Mouse (Mus musculus) MEL-GATA-1-ER (cell line): ENCODE measurements around the gene Pla2g3.

ENCODE experiments used
- DNase-seq: peaks from one replicate; pipeline ENCODE4 v3.0.0-alpha.2; 2012; ENCODE audit warnings: low read depth; ENCODE audit errors: extremely low read depth

The Pla2g3 gene

DNA sequence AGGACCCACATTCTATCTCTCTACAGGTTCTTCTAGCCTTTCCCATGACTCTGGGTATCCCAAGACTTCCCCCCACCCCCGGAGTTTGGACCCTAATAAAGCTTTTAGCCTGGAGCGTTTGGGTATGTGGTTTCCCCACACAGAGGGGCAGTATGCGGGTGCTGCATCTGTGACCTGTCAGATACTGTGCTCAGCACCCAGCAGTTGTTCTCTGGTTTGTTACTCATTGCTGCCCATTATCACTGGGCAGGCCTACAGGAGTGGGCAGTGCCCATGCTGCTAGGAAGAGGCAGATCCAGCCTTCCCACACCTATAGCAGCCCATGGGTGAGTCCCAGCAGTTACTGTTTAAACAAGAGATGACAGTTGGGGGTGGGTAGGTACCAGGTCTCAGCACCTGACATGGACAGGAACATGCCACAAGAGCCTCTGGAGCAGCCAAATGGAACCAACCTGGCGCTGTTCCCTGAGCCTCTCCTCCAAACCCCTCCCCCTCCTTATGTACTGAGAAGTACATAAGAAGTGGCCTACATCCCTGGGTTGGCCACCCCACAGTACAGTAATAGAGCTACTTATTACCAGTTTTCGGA is 48.8 kb downstream of the Pla2g3 start:
- no peak for DNase-seq

DNA sequence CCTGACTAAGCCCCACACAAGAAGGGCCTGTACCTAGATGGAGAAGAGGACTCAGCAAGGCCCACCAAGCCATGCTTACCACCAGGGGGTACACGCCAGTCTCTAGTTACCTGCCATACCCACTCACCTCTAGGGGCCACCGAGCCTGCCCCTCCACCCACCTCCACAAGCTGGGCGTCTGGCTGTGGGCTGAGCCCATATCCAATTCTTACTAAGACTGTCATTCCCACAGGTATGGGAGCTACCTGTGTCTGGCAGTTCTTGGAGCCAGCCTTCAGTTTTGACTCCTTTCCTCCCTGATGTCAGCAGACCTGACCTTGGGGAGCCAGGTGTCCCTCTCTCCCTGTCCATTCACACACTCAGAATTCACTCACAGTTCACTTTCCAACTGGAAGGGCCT is 49.6 kb downstream of the Pla2g3 start:
- no peak for DNase-seq

DNA sequence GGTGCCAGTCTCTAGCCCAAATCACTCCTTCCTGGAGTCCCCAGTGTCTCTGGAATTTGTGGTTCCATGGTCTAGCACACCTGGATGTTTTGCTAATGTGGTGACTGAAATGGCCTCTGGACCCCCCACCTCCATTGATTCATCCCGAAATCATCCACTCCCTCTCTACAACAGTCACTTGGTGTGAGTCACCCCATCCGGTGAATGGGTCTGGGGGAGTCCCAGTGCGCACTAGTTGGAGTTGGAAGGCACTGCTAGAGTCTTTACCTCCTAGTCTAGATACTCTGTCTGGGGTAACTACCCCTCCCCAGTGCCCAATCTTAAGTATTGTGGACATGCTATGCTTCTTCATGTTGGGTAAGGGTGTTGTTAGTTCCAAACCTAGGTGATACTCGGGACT is 50.3 kb downstream of the Pla2g3 start:
- DNase-seq: no peak

DNA sequence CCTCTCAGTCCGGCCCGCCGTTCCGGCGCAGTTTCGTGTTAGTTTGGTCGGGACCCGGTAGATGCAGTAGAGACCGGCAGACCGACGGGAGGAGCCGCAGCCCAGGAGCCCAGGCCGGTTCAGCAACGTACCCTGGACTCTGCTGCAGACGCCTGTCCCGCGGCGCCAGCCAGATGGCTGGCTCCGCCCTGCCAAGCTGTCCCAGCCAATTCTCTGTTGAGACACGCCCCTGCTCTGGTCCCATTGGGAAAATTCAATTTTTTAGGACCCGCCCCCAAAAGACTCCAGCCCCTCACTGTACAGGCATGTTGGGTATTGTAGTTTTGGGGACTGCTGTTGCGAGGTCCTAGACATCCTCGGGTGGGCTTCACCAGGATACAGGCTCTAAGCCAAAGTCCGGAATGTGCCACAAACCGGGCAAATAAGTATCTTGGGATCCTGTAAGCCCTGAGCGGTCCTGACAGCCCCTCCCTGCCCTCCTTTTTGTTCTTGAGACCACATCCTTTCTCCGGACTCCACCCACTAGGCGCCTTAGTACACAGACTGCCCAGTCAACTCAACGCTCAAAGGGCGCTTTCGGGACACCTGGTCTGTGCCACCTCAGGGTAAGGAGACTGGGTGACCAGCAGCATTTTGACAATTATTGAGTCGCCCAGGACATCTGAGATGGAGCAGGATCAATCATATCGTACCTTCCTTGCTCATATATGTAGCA is 51.2 kb downstream of the Pla2g3 start:
- DNase-seq: peak; percentile 92

DNA sequence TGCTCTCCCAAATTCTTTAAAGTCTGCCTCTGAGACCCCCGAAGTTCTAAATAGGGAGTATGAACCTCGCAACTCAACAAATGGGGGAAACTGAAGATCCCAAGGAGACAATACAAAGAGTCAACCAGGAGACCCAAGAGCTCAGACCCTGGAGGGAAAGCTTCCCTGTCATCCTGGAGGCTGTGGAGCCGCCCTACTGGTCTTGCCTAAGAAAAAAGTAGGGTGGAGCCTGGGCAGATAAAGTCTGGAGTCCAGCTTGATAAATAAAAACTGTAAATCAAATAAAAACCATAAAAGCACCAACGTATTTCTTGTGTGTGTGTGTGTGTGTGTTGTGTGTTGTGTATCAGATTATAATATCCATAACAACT is 51.7 kb downstream of the Pla2g3 start:
- DNase-seq: no peak

DNA sequence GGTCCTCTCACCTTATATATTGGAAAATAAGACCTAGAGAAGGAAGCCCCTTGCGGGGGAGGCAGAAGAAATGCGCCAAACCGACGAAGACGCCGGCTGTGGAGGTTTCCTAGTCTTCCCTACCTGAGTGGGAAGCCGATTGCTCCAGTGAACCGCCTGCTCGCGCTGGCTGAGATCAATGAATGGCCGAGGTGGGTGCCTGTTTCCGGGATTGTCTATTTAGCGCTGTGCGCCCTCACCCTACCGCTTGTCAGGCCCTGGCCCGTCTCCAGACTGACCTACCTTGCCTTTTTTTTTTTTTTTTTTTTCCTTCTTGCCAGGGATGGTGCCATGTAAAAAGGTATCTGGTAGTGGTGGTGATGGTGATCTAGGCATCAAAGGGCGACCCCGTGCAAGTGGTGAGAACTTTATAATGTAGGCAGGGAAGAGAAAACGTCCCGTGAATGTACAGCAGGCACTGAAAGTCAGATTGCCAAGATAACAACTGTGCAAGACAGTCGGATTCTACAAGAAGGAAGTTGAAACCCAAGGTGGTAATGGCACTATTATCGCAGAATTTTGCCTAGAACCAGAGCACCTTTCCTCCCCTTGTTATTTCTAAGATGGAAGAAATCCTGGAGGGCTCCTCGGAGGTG is 52.5 kb downstream of the Pla2g3 start, which contains the start of gene Smtn:
Gene Smtn, minus strand, starts transcription at position 162 of the 635 bp plus-strand sequence.
- no peak for DNase-seq

DNA sequence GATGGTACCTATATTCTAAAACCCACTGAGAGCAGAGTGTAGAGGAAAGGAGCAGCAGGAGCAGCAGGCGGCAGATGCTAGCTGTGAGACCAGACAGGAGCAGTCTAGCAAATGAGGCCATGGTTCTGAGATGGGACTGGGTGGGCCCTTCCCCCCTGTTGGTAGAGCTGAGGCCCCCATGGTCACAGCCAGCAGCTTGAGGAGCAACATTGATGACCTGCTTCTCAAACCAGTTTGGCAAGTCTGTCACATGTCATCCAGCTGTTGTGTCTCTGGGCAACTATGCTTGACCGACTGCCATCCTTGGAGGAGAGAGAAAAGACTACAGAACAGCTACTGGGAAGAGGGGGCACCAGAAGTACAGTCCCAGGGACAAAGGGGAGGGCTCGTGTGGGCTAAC is 53.8 kb downstream of the Pla2g3 start:
- DNase-seq: no peak

DNA sequence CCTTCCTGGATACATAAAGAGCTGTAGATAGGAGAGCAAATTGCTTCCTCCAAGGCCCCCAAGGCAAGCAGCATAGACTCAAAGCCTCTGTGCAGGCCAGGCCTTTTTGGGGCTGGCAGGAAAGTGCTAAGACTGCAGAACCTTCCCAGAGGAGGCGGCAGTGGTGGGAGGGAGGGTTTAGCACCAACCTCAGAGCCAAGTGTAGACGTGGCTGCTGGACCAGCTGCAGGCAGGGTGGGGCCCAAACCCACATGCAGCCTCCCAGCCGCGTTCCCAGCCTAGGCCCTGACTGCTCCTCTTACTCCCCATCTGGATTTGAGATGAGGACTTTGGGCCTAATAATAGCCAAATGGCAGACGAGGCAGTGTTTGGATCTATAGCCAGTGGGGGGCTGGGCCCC is 54.9 kb downstream of the Pla2g3 start:
- DNase-seq: no peak

DNA sequence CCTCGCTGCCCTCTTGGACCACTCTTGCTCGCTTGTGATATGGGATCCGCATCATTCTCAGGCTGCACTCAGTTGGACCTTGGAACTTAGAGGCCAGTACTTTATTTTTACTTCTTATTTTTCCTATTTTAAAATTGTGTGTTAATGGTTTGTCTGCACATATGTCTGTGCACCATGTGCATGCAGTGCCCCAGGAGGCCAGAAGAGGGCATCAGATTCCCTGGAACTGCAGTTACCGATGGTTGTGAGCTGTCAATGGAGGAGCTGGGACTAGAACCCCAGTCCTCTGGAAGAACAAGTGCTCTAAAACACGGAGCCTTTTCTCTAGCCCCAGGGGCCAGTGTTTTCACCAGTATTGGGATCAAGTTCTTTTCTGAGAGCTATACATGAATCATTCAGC is 56.3 kb downstream of the Pla2g3 start:
- DNase-seq: no peak

DNA sequence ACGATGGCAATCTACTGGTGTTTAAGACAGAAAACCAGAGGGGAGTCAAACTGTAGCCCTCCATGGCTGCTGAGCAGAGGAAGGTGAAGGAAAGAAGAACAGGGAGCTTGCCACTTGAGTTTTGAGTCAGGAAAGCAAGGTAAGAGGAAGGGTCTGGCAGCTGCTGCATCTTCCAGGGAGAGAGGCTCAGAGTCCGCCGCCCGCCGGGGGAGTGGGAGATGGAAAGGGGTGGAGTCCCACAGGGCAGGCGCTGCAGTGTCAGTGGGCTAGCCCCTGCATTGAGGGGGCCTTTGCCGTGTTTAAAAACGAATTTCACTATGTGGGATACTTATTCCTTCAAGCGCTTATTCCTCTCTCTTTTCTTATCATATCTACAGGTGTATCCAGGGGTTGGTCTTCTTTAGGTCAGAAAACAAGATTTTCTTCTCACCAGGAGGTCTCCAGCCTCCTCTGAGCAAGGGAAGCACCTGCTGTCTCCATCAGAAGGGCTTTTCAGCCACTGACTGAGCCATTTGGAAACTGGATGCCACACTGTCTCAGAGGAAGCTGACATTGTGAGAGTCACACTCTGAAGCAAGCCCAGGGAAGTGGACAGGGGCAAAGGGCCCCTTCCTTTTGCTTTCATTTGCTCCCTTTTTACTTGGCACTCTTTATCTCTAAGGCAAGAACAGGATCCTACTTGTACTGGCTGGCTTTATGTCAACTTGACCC is 57.6 kb downstream of the Pla2g3 start:
- DNase-seq: no peak

DNA sequence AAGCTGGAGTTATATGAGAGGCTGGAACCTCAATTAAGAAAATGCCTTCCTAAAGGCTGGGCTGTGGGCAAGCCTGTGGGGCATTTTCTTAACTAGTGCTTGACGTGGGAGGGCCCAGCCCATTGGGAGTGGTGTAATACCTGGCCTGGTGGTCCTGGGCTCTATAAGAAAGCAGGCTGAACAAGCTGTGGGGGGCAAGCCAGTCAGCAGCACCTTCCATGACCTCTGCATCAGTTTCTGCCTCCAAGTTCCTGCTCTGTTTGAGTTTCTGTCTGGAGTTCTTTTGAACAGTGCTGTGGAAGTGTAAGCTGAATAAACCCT is 58.1 kb downstream of the Pla2g3 start:
- DNase-seq: no peak

DNA sequence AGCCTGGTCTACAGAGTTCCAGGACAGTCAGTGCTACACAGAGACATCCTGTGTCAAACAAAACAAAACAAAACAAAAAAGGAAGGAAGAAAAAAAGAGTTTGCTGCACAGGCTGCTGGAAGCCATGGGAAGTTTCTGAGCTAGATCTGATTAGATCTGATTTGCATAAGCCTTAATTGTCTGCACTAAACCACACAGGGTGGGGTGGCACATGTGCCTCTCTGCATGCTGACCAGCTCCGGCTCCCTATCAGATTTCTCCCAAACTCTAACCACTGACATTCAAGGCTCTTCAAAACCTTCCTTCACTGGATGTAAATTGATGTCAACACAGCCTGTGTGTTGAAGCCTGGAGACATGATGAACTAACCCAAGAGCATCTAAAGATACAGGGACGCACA is 59.0 kb downstream of the Pla2g3 start:
- DNase-seq: no peak

DNA sequence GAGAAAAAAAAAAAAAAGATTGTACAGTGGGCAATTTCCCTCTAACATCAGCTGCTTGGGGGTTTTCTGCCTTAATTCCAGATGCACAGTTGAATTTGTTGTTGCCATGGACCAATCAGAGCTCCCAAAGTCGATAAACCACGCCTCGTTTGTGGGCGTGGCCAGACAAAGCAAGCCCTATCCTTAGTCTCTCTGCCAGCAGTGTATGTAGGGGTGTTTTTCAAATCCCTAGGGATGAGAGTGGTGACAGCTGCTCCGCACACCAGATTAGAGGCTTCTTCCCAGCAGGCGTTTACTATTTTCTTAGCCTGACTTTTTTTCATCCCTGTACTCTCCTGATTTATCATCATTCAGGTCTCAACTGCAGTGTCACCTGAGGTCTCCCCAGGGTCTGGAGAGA is 59.9 kb downstream of the Pla2g3 start:
- DNase-seq: no peak

DNA sequence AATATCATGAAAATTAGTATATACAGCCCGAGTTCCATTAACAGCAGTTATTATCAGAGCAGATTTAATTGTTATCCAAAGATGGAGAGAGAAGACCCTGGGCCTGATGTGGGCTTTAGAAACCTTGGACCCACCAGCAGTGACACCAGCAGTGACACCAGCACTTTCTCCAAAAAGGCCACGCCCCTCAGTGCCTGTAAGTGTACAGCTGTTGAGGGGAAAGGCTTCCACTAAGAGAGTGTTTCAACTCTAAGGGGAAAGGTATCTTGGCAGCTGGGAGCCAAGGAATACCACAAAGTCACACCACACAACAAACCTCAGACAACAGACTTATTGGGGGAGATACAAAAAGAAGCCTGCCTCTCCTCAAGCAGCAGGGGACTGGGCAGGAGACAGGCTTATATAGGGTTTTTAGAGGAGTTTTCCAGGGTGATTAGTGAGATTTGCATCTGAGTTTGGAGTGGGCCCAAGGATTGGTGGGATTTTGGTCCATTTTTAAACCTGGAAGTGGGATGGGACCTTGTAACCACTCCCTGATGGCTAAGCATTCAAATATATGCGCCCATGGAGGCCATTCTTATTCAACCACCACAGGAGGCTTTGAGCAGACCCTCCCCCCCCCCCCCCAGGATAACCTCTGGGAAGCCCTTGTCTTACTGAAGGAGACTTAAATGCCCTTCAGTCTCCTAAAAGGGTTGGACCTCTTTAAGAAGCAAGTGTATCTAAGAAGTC is 60.6 kb downstream of the Pla2g3 start:
- no peak for DNase-seq
